Mouse (Mus musculus) C2C12 (cell line): ENCODE measurements around the gene Kynu.

ENCODE experiments used
- CTCF ChIP-seq: IDR thresholded peaks from one replicate; pipeline ENCODE4 v1.5.1; 2011; ENCODE audit not compliant: control insufficient read depth, insufficient read depth, insufficient read length
- FOSL1 ChIP-seq: IDR thresholded peaks from one replicate; pipeline ENCODE4 v1.8.0; 2011; ENCODE audit warnings: mild to moderate bottlenecking, low read length; ENCODE audit not compliant: poor library complexity, insufficient read depth, severe bottlenecking
- MAX ChIP-seq: IDR thresholded peaks from one replicate; pipeline ENCODE4 v1.6.1; 2011; ENCODE audit warnings: mild to moderate bottlenecking, control low read depth
- MYOG ChIP-seq: IDR thresholded peaks from one replicate; pipeline ENCODE4 v1.6.1; 2011; ENCODE audit not compliant: control insufficient read depth, insufficient read length; ENCODE audit errors: extremely low read depth
- USF1 ChIP-seq: IDR thresholded peaks from one replicate; pipeline ENCODE4 v1.6.1; 2011; ENCODE audit warnings: low read depth, mild to moderate bottlenecking, control low read depth, moderate library complexity

GRCm38 (mm10) chr2:43513852-43514251, 41.3 kb upstream of the Kynu start:
- TF ChIP-seq CTCF (no peak), MYOG (no peak), MAX (no peak), USF1 (no peak), FOSL1 (no peak)
